Mouse (Mus musculus) neural tube, embryonic 14.5 days (tissue): ENCODE data around the gene Gm37419. TPM values are rescaled to one million over a fixed set of nuclear protein-coding genes. Genes with fewer than 3 reads are reported as not detected.

Source experiments
- ATAC-seq: fragments of 200-750 bp; cut with Nextera tagmentation; 2 replicates; pipeline ENCODE4 v1.8.0; 2017; ENCODE audit warnings: low read depth, mild to moderate bottlenecking, moderate TSS enrichment, moderate library complexity
- H3K27ac ChIP-seq: fragments of 300-500 bp; sonication (generic); 2 replicates; pipeline ENCODE4 v1.5.1; 2014; ENCODE audit warnings: low read depth, mild to moderate bottlenecking, control low read depth, low read length, moderate library complexity, mixed read lengths
- H3K27me3 ChIP-seq: fragments of 300-500 bp; sonication (generic); 2 replicates; pipeline ENCODE4 v1.6.1; 2014; ENCODE audit warnings: low read length; ENCODE audit not compliant: control insufficient read depth, insufficient read depth
- H3K36me3 ChIP-seq: fragments of 300-500 bp; sonication (generic); 2 replicates; pipeline ENCODE4 v1.6.1; 2014; ENCODE audit warnings: low read length, mixed read lengths; ENCODE audit not compliant: control insufficient read depth, insufficient read depth
- H3K4me1 ChIP-seq: fragments of 300-500 bp; sonication (generic); 2 replicates; pipeline ENCODE4 v1.6.1; 2014; ENCODE audit warnings: low read length; ENCODE audit not compliant: control insufficient read depth, insufficient read depth
- H3K4me2 ChIP-seq: fragments of 300-500 bp; sonication (generic); 2 replicates; pipeline ENCODE4 v1.6.1; 2014; ENCODE audit warnings: mild to moderate bottlenecking, low read depth, low read length, control low read depth
- H3K4me3 ChIP-seq: fragments of 300-500 bp; sonication (generic); 2 replicates; pipeline ENCODE4 v1.5.1; 2014; ENCODE audit warnings: low read depth, low read length, control low read depth, mixed read lengths
- H3K9ac ChIP-seq: fragments of 300-500 bp; sonication (generic); replicated peaks from 2 replicates; pipeline ENCODE4 v1.6.1; 2014; ENCODE audit warnings: low read depth, mild to moderate bottlenecking, control low read depth, low read length, mixed read lengths
- H3K9me3 ChIP-seq: fragments of 300-500 bp; sonication (generic); 2 replicates; pipeline ENCODE4 v1.6.1; 2016; ENCODE audit warnings: low read length; ENCODE audit not compliant: control insufficient read depth
- WGBS: fragments of 180-500 bp; shearing (Covaris S2); extraction: QIAGEN DNeasy Blood & Tissue Kit; methylation state at CpG from one replicate; pipeline ENCODE4 v1.1.7; 2014; 5-methylcytosine and 5-hydroxymethylcytosine counted together
- polyA plus RNA-seq: library from polyadenylated mRNA; unstranded; fragments of >200 nt; fragmentation: Nextera tagmentation; extraction: Ambion mirVana; gene quantifications from 2 replicates; pipeline ENCODE4 v1.2.1, GENCODE M21; 2014

Gene Gm37419
- polyA plus RNA-seq, 1 experiment from 2014 or later, result not detected

GRCm38 (mm10) chr16:23963896-23964668 lies 24.2 kb upstream of the Gm37419 start:
- Histone ChIP-seq H3K27ac (no peak overlapping the region), H3K4me2 (no peak overlapping the region), H3K27me3 (no peaks in the 10 kb centered on the region), H3K4me1 (no peaks in the 10 kb centered on the region), H3K36me3 (no peaks in the 10 kb centered on the region), H3K9ac (no peak overlapping the region), H3K4me3 (no peak overlapping the region), H3K9me3 (no peaks in the 10 kb centered on the region)
- 59% methylated on average over 22 of the region's 22 CpGs for WGBS
- no peak for ATAC-seq

- Histone ChIP-seq H3K4me3 (no peak overlapping the region), H3K27ac (no peak overlapping the region), H3K27me3 (no peaks in the 10 kb centered on the region), H3K4me1 (no peaks in the 10 kb centered on the region), H3K36me3 (no peaks in the 10 kb centered on the region), H3K4me2 (no peak overlapping the region), H3K9ac (no peak overlapping the region), H3K9me3 (no peaks in the 10 kb centered on the region)
- no peak for ATAC-seq
- 82% methylated on average over 14 of the region's 14 CpGs for WGBS
Observed at GRCm38 (mm10) chr16:23964706-23965367, 23.4 kb upstream of the Gm37419 start.

- Histone ChIP-seq H3K36me3 (no peaks in the 10 kb centered on the region), H3K4me2 (no peak overlapping the region), H3K27me3 (no peaks in the 10 kb centered on the region), H3K27ac (no peak overlapping the region), H3K4me1 (no peaks in the 10 kb centered on the region), H3K4me3 (no peak overlapping the region), H3K9ac (no peak overlapping the region), H3K9me3 (no peaks in the 10 kb centered on the region)
- 93% methylated on average over 14 of the region's 14 CpGs for WGBS
- ATAC-seq, result no peak
Observed at GRCm38 (mm10) chr16:23966066-23966465, 22.2 kb upstream of the Gm37419 start.

- Histone ChIP-seq H3K27me3 (no peaks in the 10 kb centered on the region), H3K36me3 (no peaks in the 10 kb centered on the region), H3K9ac (no peak overlapping the region), H3K4me2 (no peak overlapping the region), H3K27ac (no peak overlapping the region), H3K9me3 (no peaks in the 10 kb centered on the region), H3K4me1 (no peaks in the 10 kb centered on the region), H3K4me3 (no peak overlapping the region)
- no peak for ATAC-seq
- 86% methylated on average over 7 of the region's 7 CpGs for WGBS
Observed at GRCm38 (mm10) chr16:23967301-23967700, 21.0 kb upstream of the Gm37419 start.

- no peak for ATAC-seq
Observed at GRCm38 (mm10) chr16:23968888-23969287, 19.4 kb upstream of the Gm37419 start.

GRCm38 (mm10) chr16:23969919-23970318 lies 18.4 kb upstream of the Gm37419 start:
- H3K4me2 ChIP-seq, result no peak overlapping the region
- no peak overlapping the region for H3K9ac ChIP-seq
- WGBS, result 76% methylated on average over 14 of the region's 14 CpGs
- H3K4me1 ChIP-seq, result no peaks in the 10 kb centered on the region
- H3K27me3 ChIP-seq, result no peaks in the 10 kb centered on the region
- no peaks in the 10 kb centered on the region for H3K36me3 ChIP-seq
- no peak overlapping the region for H3K4me3 ChIP-seq
- H3K9me3 ChIP-seq, result no peaks in the 10 kb centered on the region
- no peak overlapping the region for H3K27ac ChIP-seq
- no peak for ATAC-seq

More at GRCm38 (mm10) chr16:23968888-23969287, 19.4 kb upstream of the Gm37419 start:
- Histone ChIP-seq H3K27ac (no peak overlapping the region), H3K4me1 (no peaks in the 10 kb centered on the region), H3K9ac (no peak overlapping the region), H3K4me3 (no peak overlapping the region), H3K4me2 (no peak overlapping the region), H3K36me3 (no peaks in the 10 kb centered on the region), H3K27me3 (no peaks in the 10 kb centered on the region), H3K9me3 (no peaks in the 10 kb centered on the region)
- 94% methylated on average over 4 of the region's 4 CpGs for WGBS

- H3K4me3 ChIP-seq, result no peak overlapping the region
- ATAC-seq, result no peak
- 81% methylated on average over 20 of the region's 20 CpGs for WGBS
Observed at GRCm38 (mm10) chr16:23972126-23972740, 16.0 kb upstream of the Gm37419 start.

GRCm38 (mm10) chr16:23972901-23973300 lies 15.4 kb upstream of the Gm37419 start:
- H3K4me2 ChIP-seq, result no peak overlapping the region
- no peaks in the 10 kb centered on the region for H3K4me1 ChIP-seq
- no peaks in the 10 kb centered on the region for H3K9me3 ChIP-seq
- H3K4me3 ChIP-seq, result no peak overlapping the region
- no peak for ATAC-seq
- 77% methylated on average over 11 of the region's 11 CpGs for WGBS
- H3K27me3 ChIP-seq, result no peaks in the 10 kb centered on the region
- H3K36me3 ChIP-seq, result no peaks in the 10 kb centered on the region
- H3K27ac ChIP-seq, result no peak overlapping the region
- H3K9ac ChIP-seq, result no peak overlapping the region

More at GRCm38 (mm10) chr16:23972126-23972740, 16.0 kb upstream of the Gm37419 start:
- no peak overlapping the region for H3K4me2 ChIP-seq
- no peak overlapping the region for H3K9ac ChIP-seq
- H3K36me3 ChIP-seq, result no peaks in the 10 kb centered on the region
- no peak overlapping the region for H3K27ac ChIP-seq
- no peaks in the 10 kb centered on the region for H3K9me3 ChIP-seq
- no peaks in the 10 kb centered on the region for H3K4me1 ChIP-seq
- no peaks in the 10 kb centered on the region for H3K27me3 ChIP-seq
